Mouse (Mus musculus): ENCODE results near the gene Gm49373.

DNA sequence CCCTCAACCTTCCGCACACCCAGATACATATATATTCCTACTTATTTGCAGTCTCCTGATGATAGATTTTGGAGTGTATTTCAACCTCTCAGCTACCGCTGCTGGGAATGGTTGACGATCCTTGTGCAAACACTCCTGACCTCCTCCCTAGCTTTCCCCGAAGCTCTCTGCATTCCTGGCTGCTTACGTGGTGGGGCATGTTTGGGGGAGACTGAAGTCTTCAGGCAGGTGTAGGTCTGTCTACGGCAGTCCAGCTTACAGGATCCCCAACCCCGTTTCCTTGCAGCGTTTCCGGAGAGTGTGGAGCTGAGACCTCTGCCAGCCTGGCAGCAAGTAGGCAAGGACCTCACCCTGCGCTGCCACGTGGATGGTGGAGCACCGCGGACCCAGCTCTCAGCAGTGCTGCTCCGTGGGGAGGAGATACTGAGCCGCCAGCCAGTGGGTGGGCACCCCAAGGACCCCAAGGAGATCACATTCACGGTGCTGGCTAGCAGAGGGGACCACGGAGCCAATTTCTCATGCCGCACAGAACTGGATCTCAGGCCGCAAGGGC lies 47.6 kb downstream of the Gm49373 start:
- TF ChIP-seq POLR2A (IDR thresholded peaks at IDR 0.05; ENCODE audit: extremely low read depth, insufficient read depth, low read length) (no peak), CTCF (IDR thresholded peaks at IDR 0.05; ENCODE audit: extremely low read depth, insufficient read depth, low read length) (no peak)
